Mouse (Mus musculus) neutrophil, adult 5-6 weeks (primary cell): Measurements from ENCODE around the gene Spag7. TPM values are rescaled to one million over a fixed set of nuclear protein-coding genes. Genes with fewer than 3 reads are reported as not detected.

Experiments used
- ATAC-seq: fragments of 151-379, 151-347 bp; 2 replicates; pipeline ENCODE4 v1.8.0; 2017; ENCODE audit warnings: mild to moderate bottlenecking, moderate TSS enrichment; ENCODE audit not compliant: insufficient number of reproducible peaks, poor library complexity, low FRiP score, severe bottlenecking; ENCODE audit errors: extremely low read depth
- total RNA-seq: library from RNA; stranded (forward); fragments of 200-1000 nt; gene quantifications from 2 replicates; pipeline ENCODE4 v1.2.3, GENCODE M21; 2017

Gene Spag7
- total RNA-seq, 1 experiment from 2014 or later = 55.3 TPM

- no peak for ATAC-seq
These were observed 10.3 kb downstream of the Spag7 start for GRCm38 (mm10) chr11:70658942-70659341.

GRCm38 (mm10) chr11:70658521-70658920 lies 10.7 kb downstream of the Spag7 start:
- no peak for ATAC-seq

GRCm38 (mm10) chr11:70657991-70658390 lies 11.2 kb downstream of the Spag7 start:
- no peak for ATAC-seq

GRCm38 (mm10) chr11:70657573-70657972 lies 11.6 kb downstream of the Spag7 start:
- no peak for ATAC-seq

GRCm38 (mm10) chr11:70656964-70657363 lies 12.3 kb downstream of the Spag7 start, which contains the start of gene Eno3:
TSS of gene Eno3 (plus strand) at chr11:70657202.
- no peak for ATAC-seq

GRCm38 (mm10) chr11:70656456-70656927 lies 12.7 kb downstream of the Spag7 start:
- ATAC-seq = no peak

GRCm38 (mm10) chr11:70655571-70656455 lies 13.4 kb downstream of the Spag7 start:
- no peak for ATAC-seq

- ATAC-seq = no peak
These were observed 14.2 kb downstream of the Spag7 start for GRCm38 (mm10) chr11:70654923-70655570.

GRCm38 (mm10) chr11:70654198-70654922 lies 14.9 kb downstream of the Spag7 start, which contains the start of gene Pfn1:
TSS of gene Pfn1 (minus strand) at chr11:70654644.
- ATAC-seq = peak; percentile 55

GRCm38 (mm10) chr11:70653345-70654197 lies 15.6 kb downstream of the Spag7 start:
- ATAC-seq = no peak

GRCm38 (mm10) chr11:70652884-70653344 lies 16.3 kb downstream of the Spag7 start:
- ATAC-seq = peak; percentile 14; the same call in 1 of the 2 replicates

GRCm38 (mm10) chr11:70652029-70652883 lies 17.0 kb downstream of the Spag7 start:
- no peak for ATAC-seq

- ATAC-seq = no peak
These were observed 17.8 kb downstream of the Spag7 start for GRCm38 (mm10) chr11:70651391-70651790.

- peak; percentile 31; the same call in 1 of the 2 replicates for ATAC-seq
These were observed 18.7 kb downstream of the Spag7 start for GRCm38 (mm10) chr11:70650322-70651175.

GRCm38 (mm10) chr11:70649185-70649734 lies 20.0 kb downstream of the Spag7 start:
- ATAC-seq = no peak

GRCm38 (mm10) chr11:70648512-70648911 lies 20.7 kb downstream of the Spag7 start:
- ATAC-seq = no peak
